Mouse (Mus musculus): ENCODE measurements around the gene Yju2.

Gene Yju2

DNA sequence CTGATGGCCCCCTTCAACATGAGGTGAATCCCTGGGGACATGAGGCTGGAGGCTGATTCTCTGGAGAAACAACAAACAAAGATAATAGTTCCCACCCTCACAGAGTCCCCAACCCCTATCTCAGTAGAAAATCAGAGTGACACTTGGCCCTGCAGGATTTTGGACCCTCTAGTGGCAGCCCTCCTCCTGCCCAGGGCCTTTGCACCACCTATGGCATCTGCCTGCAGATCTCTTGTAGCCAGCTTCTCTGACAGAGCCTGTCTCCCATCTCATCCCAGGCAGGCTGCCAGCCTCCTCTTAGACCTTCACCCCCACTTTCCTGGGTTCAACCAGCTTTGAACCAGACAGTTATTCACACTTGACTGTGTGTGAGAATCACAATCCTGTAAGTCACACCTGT lies 1.9 kb downstream of the Yju2 start:
- DNase-seq (ENCODE audit: low spot score in 2 of 2): no peak

DNA sequence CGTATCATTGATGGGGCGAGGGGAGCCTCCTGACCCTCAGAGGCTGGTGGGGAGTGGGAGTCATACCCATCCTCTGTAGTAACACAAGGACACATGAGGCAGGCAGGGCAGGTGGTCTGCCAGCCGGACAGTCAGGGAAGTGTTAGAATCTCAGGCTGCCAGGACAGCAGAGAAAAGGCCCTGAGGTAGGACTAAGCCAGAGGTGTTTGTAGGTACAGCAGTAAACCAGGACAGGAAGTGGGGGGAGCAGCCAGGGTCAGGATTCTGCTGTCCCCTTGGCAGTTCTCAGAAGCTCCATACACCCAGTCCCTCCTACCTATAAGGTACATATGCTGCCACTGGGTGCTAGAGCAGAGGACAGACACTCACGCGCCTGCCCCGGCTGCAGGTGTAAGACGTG lies 2.7 kb downstream of the Yju2 start:
- no peak for DNase-seq (ENCODE audit: low spot score in 2 of 2)

DNA sequence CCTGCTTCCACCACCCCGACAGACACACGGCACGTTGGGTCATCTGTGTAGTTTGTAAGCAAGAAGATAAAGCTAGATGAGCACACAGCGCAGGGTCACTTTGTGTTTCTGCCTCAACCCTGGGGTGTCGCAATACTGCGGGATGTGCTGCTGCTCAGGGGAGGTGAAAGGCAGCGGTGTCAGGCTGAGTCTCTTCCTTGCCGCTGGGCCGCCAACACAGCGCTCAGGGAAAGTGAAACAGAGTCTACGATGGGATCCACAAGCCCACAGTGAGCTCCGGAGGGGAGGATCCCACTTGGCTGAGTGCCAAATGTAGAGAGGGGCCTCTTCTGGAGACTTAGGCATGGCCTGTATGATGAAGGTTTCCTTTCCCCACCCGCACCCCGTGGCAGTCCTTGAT lies 4.3 kb downstream of the Yju2 start:
- DNase-seq (ENCODE audit: low spot score in 2 of 2): no peak

DNA sequence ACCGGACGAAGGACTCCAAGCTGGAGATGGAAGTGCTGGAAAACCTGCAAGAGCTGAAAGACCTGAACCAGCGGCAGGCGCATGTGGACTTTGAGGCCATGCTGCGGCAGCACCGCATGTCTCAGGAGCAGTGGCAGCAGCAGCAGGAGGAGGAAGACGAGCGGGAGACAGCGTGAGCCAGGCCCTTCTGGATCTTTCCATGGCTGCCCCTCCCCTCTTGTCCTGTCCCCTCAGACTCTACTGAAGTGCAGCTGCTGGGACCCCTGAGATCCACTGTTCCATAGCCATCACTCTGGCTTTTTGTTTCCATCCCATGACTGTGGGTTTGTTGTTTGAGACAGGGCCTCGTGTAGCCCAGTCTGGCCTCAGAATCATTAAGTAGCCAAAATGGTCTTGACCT lies 5.6 kb downstream of the Yju2 start:
- DNase-seq (ENCODE audit: low spot score in 2 of 2): no peak

DNA sequence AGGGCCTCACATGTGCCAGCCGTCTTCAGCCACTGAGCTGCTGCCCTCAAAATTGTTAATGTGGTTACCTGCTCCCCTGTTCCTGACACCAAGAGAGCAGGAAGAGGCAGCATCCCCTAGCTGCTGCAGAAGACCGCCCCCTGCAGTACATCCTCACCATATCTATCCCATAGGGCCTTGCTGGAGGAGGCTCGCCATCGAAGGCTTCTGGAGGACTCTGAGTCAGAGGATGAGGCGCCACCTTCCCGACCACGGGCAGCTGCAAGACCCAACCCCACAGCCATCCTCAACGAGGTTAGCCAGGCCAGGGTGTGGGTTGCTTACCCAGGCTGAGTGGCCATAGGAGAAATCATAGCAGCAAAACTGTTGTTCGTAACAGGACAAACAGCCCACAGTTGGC lies 6.1 kb downstream of the Yju2 start:
- no peak for DNase-seq (ENCODE audit: low spot score in 2 of 2)

DNA sequence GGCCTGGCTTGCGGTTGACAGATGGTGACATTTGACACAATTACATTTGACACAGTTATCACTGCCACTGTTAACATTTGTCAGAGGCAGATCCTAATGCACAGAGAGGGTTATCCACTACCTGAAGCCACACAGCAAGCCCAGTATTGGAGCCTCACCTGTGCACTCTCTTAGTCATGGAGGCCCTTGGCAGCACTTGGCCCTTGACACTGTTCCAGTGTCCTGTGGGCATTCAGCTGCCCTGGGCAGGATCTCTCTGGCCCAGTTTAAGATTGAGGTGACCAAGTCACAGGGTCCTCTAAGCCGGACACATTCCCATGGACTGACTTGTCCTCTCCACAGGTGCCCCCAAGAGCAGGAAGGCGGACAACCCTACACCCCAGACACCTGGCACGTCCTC lies 8.3 kb downstream of the Yju2 start:
- DNase-seq (ENCODE audit: low spot score in 2 of 2): no peak

DNA sequence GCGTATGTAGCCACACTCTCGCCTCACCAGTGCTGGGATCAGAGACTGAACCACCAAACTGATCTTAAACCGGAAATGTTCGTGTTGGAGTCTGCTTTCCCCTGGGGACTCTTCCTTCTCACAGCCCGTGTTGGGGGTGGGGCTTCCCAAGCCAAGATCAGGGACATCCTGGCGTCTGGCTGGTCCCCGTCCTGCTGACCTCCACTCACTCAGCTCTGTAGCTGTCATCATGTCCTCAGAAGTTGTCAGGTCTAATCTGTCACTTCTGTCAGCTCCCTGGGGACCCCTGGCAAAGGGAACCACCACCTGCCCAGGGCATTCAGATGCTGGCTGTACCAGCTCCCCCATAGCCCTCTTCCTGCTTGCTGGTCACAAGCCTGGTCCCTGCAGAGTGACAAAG lies 9.3 kb downstream of the Yju2 start:
- DNase-seq (ENCODE audit: low spot score in 2 of 2): no peak

DNA sequence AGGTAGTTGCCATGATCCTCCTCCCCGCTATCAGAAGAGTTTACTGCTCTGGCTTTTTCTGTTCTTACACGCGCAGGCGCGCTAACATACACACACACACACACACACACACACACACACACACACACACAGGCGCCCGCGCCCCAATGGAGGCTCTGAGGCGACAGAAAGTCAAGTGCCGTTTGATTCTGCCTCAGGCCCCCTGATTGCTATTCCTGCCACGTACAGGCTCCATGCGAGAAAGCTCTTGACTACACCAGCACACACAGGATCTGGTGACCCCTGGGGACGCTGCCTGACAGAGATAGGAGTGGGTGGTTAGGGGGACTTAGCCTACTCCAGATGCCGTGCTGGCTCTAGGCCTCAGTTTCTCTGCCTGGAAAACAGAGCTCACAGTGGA lies 10.7 kb downstream of the Yju2 start:
- no peak for DNase-seq (ENCODE audit: low spot score in 2 of 2)

DNA sequence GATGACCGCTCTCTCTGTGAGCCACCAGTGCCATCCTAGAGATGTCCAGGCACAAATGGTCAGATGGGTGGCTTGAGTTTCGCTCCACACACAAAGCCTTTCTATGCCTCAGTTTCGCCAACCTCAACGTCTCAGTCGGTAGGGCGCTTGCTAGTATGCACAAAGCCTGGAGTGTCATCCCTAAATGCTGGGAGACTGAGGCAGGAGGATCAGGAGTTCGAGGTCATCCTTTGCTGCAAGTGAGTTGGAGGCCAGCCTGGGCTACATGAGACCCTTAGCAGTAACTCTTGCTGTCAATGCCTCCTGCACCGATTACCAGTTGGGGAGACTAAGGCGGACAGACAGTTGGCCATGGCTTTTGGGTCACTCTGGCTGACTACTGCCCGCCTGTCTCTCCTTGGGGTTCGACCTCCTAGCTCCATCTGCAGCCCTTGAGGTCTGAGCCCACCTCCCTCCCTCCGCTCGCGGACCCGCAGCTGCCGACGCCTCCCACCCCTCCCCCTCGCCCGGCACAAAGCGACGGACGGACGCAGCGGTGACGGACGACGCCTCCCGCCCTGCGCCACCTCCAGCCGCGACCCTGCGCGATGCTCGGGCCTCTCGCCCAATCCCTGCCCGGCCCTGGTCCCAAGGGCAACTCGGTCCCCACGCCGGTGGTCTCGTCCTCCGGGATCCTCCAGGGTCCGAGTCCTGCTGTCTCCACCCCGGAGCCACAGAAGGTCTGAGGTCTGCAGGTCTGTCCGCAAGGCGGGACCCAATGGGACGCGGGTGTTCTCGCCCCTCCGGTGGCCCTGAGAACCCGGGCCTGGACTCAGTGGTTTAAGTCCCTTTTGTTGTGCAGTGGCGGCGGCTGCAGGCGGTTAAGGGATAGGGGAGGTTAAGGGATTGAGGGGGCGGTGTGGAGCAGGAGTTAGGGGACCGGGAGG lies 11.3 kb downstream of the Yju2 start, which contains the start of gene Shd:
Gene Shd, plus strand, starts transcription at position 502 of the 926 bp plus-strand sequence.
- no peak for DNase-seq (ENCODE audit: low spot score in 2 of 2)

DNA sequence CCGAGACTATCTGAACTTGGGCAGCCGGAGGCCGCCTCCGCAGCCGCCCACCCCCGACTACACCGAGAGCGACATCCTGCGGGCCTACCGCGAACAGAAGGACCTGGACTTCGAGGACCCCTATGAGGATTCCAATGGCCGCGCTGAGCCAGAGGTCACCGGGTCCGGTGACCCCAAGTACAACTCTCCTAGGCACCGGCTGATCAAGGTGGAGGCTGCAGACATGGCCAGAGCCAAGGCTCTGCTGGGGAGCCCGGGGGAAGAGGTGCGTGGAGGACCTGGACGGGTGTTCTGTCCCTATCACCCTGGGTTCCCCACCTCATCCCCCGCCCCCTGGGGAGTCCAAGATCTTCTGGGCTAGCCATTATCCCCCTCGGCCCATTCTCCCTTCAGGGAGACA lies 12.6 kb downstream of the Yju2 start:
- no peak for DNase-seq (ENCODE audit: low spot score in 2 of 2)

DNA sequence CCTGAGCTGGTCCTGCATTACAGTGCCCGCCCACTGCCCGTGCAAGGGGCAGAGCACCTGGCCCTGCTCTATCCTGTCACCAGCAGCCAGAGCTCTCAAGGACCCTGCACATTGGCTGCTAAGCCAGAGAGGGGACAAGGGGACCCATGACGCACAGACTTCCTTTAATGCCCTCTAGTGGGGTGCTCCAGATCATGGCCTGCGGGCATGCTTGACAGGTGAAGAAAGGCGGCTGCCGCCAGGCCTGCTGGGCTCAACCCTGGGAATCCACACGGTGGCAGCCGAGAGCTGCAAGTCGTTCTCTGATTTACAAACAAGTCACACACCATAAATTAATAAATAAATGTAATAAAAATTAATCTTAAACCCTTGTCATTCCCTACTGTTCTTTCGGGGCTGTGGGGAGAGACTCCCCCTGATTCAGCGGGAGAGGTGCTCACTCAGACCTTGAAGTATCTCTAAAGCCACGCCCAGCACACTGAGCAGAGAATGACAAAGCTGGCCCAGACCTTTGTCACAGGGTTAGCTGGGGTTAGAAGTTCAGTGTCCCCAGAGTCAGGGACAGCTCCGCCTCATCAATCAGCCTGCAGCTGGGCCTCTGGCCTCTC lies 17.5 kb downstream of the Yju2 start:
- DNase-seq (ENCODE audit: low spot score in 2 of 2): peak; percentile 60 to 74

DNA sequence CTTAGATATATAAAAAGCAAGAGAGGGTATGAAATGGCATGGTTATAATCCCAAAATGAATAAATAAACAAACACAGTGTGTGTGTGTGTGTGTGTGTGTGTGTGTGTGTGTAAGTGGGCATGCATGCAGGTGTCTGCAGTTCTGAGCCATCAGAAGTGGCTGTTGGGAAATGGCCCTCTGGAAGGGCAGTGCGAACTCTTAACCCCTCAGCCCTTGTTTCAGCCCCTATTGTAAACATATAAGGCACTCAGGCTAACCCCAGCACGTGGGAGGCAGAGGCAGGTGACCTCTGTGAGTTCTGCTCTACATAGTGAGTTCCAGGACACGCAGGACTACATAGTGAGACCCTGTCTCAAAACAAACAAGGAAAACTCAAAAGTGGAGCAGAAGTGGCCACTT lies 18.4 kb downstream of the Yju2 start:
- DNase-seq (ENCODE audit: low spot score in 2 of 2): no peak

DNA sequence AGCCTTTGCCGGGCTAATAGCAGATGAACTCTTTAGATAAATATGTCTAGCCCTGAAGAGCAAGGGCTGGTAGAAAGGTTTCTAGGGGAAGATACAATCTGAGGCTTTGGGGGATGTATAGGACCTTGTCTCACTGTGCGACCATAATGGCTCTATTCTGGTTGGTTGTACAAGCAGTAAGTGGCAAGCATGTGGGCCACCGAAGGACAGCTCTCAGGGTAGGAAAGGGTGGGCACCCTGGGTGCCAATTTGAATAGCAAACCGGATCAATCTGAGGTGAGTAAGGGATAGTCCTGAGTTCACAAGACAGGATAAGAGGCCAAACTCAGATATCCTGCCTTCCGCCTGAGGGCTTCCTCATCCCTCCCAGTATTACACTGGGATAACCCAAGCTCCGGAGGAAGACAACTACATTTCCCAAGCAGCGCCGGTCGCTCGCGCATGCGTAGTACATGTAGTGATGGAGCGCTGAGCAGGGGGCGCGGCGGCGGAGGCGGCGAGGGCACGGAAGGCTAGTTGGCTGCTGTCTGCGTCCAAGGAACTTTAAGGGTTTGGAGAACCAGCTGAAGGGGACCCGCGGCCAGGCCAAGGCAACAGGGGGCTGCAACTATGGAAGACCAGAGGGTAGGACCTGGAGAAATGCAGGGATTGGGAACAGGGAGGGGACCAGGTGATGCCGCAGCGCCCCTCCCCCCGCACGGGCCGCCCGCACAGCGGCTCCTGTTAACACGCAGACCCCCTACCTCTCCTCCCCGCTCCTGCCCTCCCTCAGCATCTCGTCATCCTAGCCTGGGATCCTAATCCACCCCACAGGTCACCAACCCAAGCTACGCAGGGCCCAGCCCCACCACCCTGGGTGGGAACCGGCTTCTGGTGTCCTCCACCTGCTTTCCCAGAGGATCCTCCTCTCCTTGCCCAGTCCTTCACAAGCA lies 27.4 kb downstream of the Yju2 start, which contains the start of gene Fsd1:
Gene Fsd1, plus strand, starts transcription at position 480 of the 932 bp plus-strand sequence.
- DNase-seq (ENCODE audit: low spot score in 2 of 2): peak in 1 of 2 experiments; percentile 41

DNA sequence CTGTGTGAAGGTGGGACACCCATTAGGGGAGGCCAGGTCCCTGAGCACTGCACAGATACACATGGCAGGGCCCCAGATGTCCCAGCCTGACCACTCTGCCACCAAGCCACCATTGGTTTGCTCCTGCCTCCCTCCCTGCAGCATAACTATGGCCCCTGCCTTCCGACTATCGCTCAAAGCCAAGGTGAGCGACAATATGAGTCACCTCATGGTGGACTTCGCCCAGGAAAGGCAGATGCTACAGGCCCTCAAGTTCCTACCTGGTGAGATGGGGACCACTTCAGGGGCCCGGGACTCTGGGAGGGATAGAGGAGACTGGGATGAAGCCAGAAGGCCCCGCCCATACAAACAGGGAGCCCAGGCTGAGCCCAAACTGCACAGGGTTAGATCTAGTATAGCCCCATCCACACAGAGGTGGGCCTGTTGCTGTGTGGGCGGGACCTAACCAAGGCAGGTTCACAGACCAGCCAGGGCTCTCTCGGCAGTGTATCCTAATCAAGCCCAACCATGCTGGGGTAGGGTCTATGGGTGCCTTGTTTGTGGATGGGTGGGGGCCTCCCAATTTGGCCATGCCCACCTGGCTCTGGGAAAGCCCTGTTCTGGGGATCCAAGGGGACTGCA lies 31.5 kb downstream of the Yju2 start:
- DNase-seq (ENCODE audit: low spot score in 2 of 2): no peak

DNA sequence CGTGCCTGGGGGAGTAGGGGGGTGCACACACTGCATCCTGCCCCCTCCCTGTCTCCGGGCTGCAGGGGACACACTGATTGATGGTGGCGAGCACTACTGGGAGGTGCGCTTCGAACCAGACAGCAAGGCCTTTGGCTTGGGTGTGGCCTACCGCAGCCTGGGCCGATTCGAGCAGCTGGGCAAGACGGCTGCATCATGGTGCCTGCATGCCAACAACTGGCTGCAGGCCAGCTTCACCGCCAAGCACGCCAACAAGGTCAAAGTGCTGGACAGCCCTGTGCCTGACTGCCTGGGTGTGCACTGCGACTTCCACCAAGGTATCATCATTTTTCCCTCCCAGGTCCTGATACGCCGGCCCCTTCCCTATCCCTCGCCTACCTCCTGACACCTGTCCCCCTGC lies 37.1 kb downstream of the Yju2 start:
- DNase-seq (ENCODE audit: low spot score in 2 of 2): no peak

DNA sequence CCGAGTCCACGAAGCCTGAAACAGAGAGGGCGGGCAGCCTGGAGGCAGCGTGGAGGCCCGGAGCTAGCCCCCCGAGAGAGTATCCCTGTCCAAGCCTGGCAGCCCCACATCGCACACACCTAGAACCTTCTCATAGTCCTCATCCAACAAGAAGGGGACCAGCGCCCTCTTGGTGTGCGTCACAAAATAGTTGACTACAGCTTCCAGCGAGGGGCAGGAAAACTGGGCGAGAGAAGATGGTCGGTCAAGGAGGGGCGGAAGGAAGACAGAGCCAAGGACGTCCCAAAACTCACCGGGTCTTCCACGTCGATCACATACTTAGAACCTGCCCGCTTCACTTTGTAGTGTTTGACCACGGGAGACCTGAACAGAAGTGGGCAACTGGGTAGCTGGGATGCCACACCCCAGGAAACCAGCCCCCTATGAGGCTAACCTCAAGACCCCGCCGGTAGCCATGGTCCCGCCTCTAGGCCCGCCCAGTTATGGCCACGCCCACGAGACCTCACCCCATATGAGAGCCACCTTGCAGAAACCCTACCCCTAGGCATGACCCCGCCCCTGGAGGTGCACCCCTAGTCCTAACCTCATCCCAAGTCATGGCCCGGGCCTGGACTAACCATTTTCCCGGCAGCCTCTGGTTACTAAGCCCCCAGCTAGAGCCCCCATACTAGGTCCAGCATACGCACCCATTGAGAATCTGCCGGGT lies 41.0 kb downstream of the Yju2 start:
- DNase-seq (ENCODE audit: low spot score in 2 of 2): no peak

DNA sequence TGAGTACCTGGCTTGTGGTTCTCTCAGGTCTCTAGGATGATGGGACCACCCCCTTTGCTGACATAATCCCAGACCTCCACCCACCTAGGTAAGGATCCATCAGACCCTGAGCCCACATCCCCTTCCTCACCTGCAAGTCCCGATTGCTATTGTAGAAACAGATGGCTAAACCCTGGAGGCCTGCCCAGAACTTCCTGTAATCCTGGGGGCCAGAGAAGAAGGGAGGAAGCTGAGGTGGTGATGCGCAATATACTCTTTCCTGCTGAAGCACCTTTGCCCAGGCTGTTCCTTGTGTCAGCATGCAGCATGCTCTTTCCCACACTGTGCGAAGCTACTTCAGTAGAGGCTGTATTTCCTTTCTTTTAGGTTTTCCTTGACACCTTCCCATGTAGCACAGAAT lies 44.1 kb downstream of the Yju2 start:
- DNase-seq (ENCODE audit: low spot score in 2 of 2): no peak

DNA sequence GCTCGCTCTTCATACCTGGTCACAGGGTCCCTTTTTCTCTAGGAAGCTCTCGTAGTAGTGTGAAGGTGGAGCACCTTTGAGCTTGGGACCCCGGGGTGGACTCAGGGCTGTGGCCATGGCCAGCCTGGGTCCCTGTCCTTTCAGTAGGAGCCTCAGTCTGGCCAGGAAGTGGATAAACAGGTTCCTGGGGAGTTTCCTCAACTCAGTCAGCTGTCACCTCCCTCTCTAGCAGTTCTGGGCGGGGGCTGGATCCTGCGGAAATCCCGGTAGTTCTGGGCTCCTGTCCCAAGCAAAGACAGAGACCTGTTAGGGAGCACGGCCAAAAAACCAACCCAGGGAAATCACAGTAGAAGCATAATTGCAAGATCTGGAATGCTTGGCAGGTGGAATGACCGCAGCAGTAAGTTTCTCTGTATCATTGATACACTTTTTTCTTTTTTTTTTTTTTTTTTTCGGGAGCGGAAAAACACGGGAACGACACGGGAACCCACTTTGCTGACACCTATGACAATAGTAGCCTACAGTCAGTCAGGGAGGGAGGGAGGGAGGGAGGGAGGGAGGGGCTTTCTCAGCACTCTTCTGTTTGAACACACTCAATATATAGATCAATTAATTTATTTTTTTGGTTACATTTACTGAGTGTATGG lies 46.6 kb downstream of the Yju2 start, which contains the start of the genes Stap2 and Mpnd:
Gene Stap2, minus strand, starts transcription at position 170 of the 647 bp plus-strand sequence.
Gene Mpnd, plus strand, starts transcription at position 297 of the 647 bp plus-strand sequence.
- DNase-seq (ENCODE audit: low spot score in 2 of 2): peak in 1 of 2 experiments; percentile 49

DNA sequence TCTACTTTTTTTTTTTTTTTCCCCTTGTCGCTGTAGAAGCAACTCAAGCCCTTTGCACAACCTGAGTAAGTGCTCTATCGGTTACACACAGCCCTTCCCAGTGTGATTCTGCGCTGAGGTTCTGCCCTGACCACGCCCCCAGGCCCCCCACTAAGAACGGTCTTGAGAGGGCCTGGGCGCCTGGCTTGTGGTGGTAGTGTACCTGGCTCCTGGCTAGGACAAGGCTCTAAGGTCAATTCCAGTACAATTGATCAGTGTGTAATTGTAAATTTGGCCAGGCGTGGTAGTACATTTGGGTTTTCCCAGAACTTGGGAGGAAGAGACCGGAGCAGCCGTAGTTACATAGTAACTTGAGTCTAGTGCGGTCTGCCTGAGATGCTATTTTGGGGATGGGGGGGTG lies 48.1 kb downstream of the Yju2 start:
- DNase-seq (ENCODE audit: low spot score in 2 of 2): no peak
